In the genomic region with DNA sequence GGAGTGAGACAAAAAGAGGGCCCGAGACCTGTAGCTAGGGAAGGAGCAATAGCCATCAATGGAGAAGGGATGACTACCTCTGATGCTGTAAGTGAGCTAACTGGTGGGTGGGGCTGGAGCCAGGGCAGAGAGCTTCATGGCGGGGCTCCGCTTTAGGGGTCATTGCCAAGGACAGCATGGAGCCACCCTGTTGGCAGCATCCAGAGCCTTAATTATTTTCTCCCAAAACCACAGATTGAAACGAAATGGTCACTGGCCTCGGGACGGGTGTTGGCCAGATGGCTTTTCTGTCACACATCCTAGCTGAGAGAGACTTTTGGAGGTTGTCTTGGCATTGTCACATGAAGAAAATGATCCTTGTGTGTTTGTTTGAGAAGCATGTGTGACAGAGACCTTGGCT, we compare ENCODE assay signal across 19 mouse cellular contexts. TPM values are rescaled to one million over a fixed set of nuclear protein-coding genes. Genes with fewer than 3 reads are reported as not detected.
DNase-seq lines count a peak whose midpoint lies in the region; ATAC-seq and TF ChIP-seq lines count a peak whose summit lies in the region.
"Had no signal": no experiment of that assay in that cellular context is flagged by ENCODE, and none has a peak within 500 bp of the region (broad histone marks: within the 10 kb centered on the region; RNA-seq: fewer than 3 reads in every experiment).

No protein-coding gene starts in this region.

- WGBS in heart, embryonic 11.5 days (ENCODE audit: insufficient replicate concordance): 83% methylated on average over 6 of the region's 6 CpGs
- WGBS in midbrain, embryonic 11.5 days: 83% methylated on average over 6 of the region's 6 CpGs
- WGBS in midbrain, embryonic 13.5 days: 88% methylated on average over 6 of the region's 6 CpGs
- WGBS in cerebellum, adult 2 months: 11% methylated on average over 6 of the region's 6 CpGs
- 80% methylated on average over 6 of the region's 6 CpGs for WGBS in forebrain, embryonic 16.5 days

- no peak for TF ChIP-seq POLR2A in cerebellum, adult 2 months (IDR thresholded peaks at IDR 0.05; ENCODE audit: borderline replicate concordance, insufficient read depth, low read length)

- TF ChIP-seq CTCF in cerebellum, adult 2 months (IDR thresholded peaks at IDR 0.05; ENCODE audit: borderline replicate concordance, insufficient read depth, low read depth, low read length): no peak

- no peak overlapping the region for H3K4me3 ChIP-seq in heart, embryonic 11.5 days (ENCODE audit: low read depth, low read length)
- H3K4me3 ChIP-seq in midbrain, embryonic 11.5 days (ENCODE audit: low read depth, low read length): no peak overlapping the region
- no peak overlapping the region for H3K4me3 ChIP-seq in midbrain, embryonic 13.5 days (replicated peaks)
- no peak overlapping the region for H3K4me3 ChIP-seq in cerebellum, adult 2 months (replicated peaks; ENCODE audit: insufficient read depth, low read depth, low read length)
- no peak overlapping the region for H3K4me3 ChIP-seq in forebrain, embryonic 16.5 days (replicated peaks; ENCODE audit: low read length)
- H3K4me3 ChIP-seq: embryonic facial prominence, embryonic 13.5 days; forebrain, embryonic 15.5 days; hindbrain, embryonic 15.5 days; megakaryocyte, embryonic 14.5 days had no signal

- no peak overlapping the region for H3K27ac ChIP-seq in heart, embryonic 11.5 days (ENCODE audit: low read depth, low read length)
- no peak overlapping the region for H3K27ac ChIP-seq in midbrain, embryonic 11.5 days (ENCODE audit: low read depth, low read length)
- H3K27ac ChIP-seq in midbrain, embryonic 13.5 days: no peak overlapping the region
- no peak overlapping the region for H3K27ac ChIP-seq in cerebellum, adult 2 months (ENCODE audit: insufficient read depth, low read length)
- no peak overlapping the region for H3K27ac ChIP-seq in forebrain, embryonic 16.5 days (ENCODE audit: low read length)
- H3K27ac ChIP-seq: embryonic facial prominence, embryonic 13.5 days; forebrain, embryonic 15.5 days; hindbrain, embryonic 15.5 days had no signal

- intact Hi-C loops in heart, postnatal 10 days (cut with DNase I): loop anchor here (5.0 kb wide), 1 partner anchor 52 kb away; no protein-coding TSS in a partner anchor

- peaks cover 9% of the 10 kb centered on the region for H3K4me1 ChIP-seq in heart, embryonic 11.5 days (ENCODE audit: control insufficient read depth, insufficient read depth, low read length)
- H3K4me1 ChIP-seq in midbrain, embryonic 11.5 days (ENCODE audit: control insufficient read depth, insufficient read depth, low read length): no peaks in the 10 kb centered on the region
- H3K4me1 ChIP-seq in midbrain, embryonic 13.5 days (replicated peaks): no peaks in the 10 kb centered on the region
- H3K4me1 ChIP-seq in cerebellum, adult 2 months (ENCODE audit: control insufficient read depth, insufficient read depth, low read length): peaks cover 7% of the 10 kb centered on the region
- H3K4me1 ChIP-seq in forebrain, embryonic 16.5 days (replicated peaks; ENCODE audit: control insufficient read depth, insufficient read depth, low read length): no peaks in the 10 kb centered on the region
- H3K4me1 ChIP-seq: embryonic facial prominence, embryonic 13.5 days; forebrain, embryonic 15.5 days; hindbrain, embryonic 15.5 days had no signal

- H3K36me3 ChIP-seq in heart, embryonic 11.5 days (ENCODE audit: control insufficient read depth, insufficient read depth, low read length): no peaks in the 10 kb centered on the region
- no peaks in the 10 kb centered on the region for H3K36me3 ChIP-seq in midbrain, embryonic 11.5 days (ENCODE audit: control insufficient read depth, insufficient read depth, low read length)
- H3K36me3 ChIP-seq in midbrain, embryonic 13.5 days: no peaks in the 10 kb centered on the region
- no peaks in the 10 kb centered on the region for H3K36me3 ChIP-seq in forebrain, embryonic 16.5 days (ENCODE audit: control insufficient read depth, insufficient read depth)
- H3K36me3 ChIP-seq: embryonic facial prominence, embryonic 13.5 days; forebrain, embryonic 15.5 days; hindbrain, embryonic 15.5 days had no signal

- peak; percentile 33 to 52 for DNase-seq in heart, postnatal 10 days
- peak; percentile 37 for DNase-seq in midbrain, embryonic 11.5 days (ENCODE audit: low spot score, missing footprints)
- DNase-seq in cerebellum, adult 2 months: peak; percentile 40 to 63
- DNase-seq in cerebellum, postnatal 36 days: peak; percentile 35 to 38
- DNase-seq in thymus, postnatal 36 days: no peak
- DNase-seq: adrenal gland, postnatal 36 days; B cell, adult 2 months; liver; lung, postnatal 14 days; right cerebral cortex, postnatal 4 days; thymus, adult 2 months had no signal

- no peak overlapping the region for H3K9ac ChIP-seq in heart, embryonic 11.5 days (ENCODE audit: low read depth, low read length)
- no peak overlapping the region for H3K9ac ChIP-seq in midbrain, embryonic 11.5 days (ENCODE audit: low read length)
- H3K9ac ChIP-seq in midbrain, embryonic 13.5 days (replicated peaks): no peak overlapping the region
- H3K9ac ChIP-seq in forebrain, embryonic 16.5 days (replicated peaks; ENCODE audit: low read depth, low read length): no peak overlapping the region
- H3K9ac ChIP-seq: embryonic facial prominence, embryonic 13.5 days; forebrain, embryonic 15.5 days; hindbrain, embryonic 15.5 days had no signal

- no peaks in the 10 kb centered on the region for H3K27me3 ChIP-seq in heart, embryonic 11.5 days (ENCODE audit: control insufficient read depth, insufficient read depth, low read length)
- no peaks in the 10 kb centered on the region for H3K27me3 ChIP-seq in midbrain, embryonic 11.5 days (ENCODE audit: control insufficient read depth, insufficient read depth, low read length)
- no peaks in the 10 kb centered on the region for H3K27me3 ChIP-seq in midbrain, embryonic 13.5 days
- H3K27me3 ChIP-seq in cerebellum, adult 2 months (ENCODE audit: control insufficient read depth, insufficient read depth, low read length): no peaks in the 10 kb centered on the region
- H3K27me3 ChIP-seq in forebrain, embryonic 16.5 days (replicated peaks; ENCODE audit: control insufficient read depth, insufficient read depth, low read length): no peaks in the 10 kb centered on the region
- H3K27me3 ChIP-seq: embryonic facial prominence, embryonic 13.5 days; forebrain, embryonic 15.5 days; hindbrain, embryonic 15.5 days had no signal

- H3K4me2 ChIP-seq in heart, embryonic 11.5 days: no peak overlapping the region
- no peak overlapping the region for H3K4me2 ChIP-seq in midbrain, embryonic 11.5 days
- no peak overlapping the region for H3K4me2 ChIP-seq in midbrain, embryonic 13.5 days (replicated peaks)
- no peak overlapping the region for H3K4me2 ChIP-seq in forebrain, embryonic 16.5 days (ENCODE audit: low read length)
- H3K4me2 ChIP-seq: embryonic facial prominence, embryonic 13.5 days; forebrain, embryonic 15.5 days; hindbrain, embryonic 15.5 days had no signal

- H3K9me3 ChIP-seq in heart, embryonic 11.5 days (replicated peaks; ENCODE audit: control insufficient read depth, low read length): no peaks in the 10 kb centered on the region
- H3K9me3 ChIP-seq in midbrain, embryonic 11.5 days (ENCODE audit: control insufficient read depth, low read length): no peaks in the 10 kb centered on the region
- no peaks in the 10 kb centered on the region for H3K9me3 ChIP-seq in midbrain, embryonic 13.5 days
- no peaks in the 10 kb centered on the region for H3K9me3 ChIP-seq in forebrain, embryonic 16.5 days (ENCODE audit: control insufficient read depth, low read length)
- H3K9me3 ChIP-seq: embryonic facial prominence, embryonic 13.5 days; forebrain, embryonic 15.5 days; hindbrain, embryonic 15.5 days; megakaryocyte, embryonic 14.5 days had no signal

- no peak for ATAC-seq in heart, embryonic 11.5 days (replicated peaks; ENCODE audit: insufficient number of reproducible peaks, low FRiP score, low TSS enrichment)
- ATAC-seq in midbrain, embryonic 11.5 days (ENCODE audit: low FRiP score): no peak
- no peak for ATAC-seq in midbrain, embryonic 13.5 days
- ATAC-seq in forebrain, embryonic 16.5 days: no peak
- ATAC-seq: forebrain, embryonic 15.5 days; intestine, postnatal 0 days had no signal

RNA-seq across cellular contexts. Expression of gene Gfpt2, which starts 15.1 kb away (rescaled TPM):
- 10 to 100 TPM; 13.0 to 16.7 TPM for total RNA-seq in heart, postnatal 10 days (2021)
- polyA plus RNA-seq in heart, embryonic 11.5 days (2014; fragmentation: Nextera tagmentation; extraction: Ambion mirVana): 13.9 and 18.4 TPM in 2 replicates
- polyA plus RNA-seq in midbrain, embryonic 11.5 days (2014; fragmentation: Nextera tagmentation; extraction: Ambion mirVana): 8.7 and 9.9 TPM in 2 replicates
- polyA plus RNA-seq in midbrain, embryonic 13.5 days (2015; fragmentation: Nextera tagmentation; extraction: Ambion mirVana): 3.9 and 4.6 TPM in 2 replicates
- polyA plus RNA-seq in cerebellum, adult 2 months (2012; rRNA removed): 2.8 and 3.1 TPM in 2 replicates
- polyA plus RNA-seq in forebrain, embryonic 16.5 days (2015; fragmentation: Nextera tagmentation; extraction: Ambion mirVana): 13.3 and 16.6 TPM in 2 replicates

Comparison
In these comparisons a context has a peak if more than half of its experiments do, and no peak if none do; other contexts are left out.
1. DNase-seq: peak in heart, postnatal 10 days (2 of 2), midbrain, embryonic 11.5 days (single experiment), cerebellum, adult 2 months (2 of 2) and cerebellum, postnatal 36 days (2 of 2); none in thymus, postnatal 36 days (0 of 2).